Mouse (Mus musculus) myocyte (in vitro differentiated cells): ENCODE data around the gene Ncor2.

Experiments
- CEBPB ChIP-seq: IDR thresholded peaks from 2 replicates; pipeline ENCODE4 v1.6.1; 2011; ENCODE audit warnings: mild to moderate bottlenecking, moderate library complexity; ENCODE audit not compliant: poor library complexity, insufficient read depth, severe bottlenecking
- E2F4 ChIP-seq: IDR thresholded peaks from one replicate; pipeline ENCODE4 v1.6.1; 2011; ENCODE audit warnings: mild to moderate bottlenecking, control low read depth, moderate library complexity; ENCODE audit not compliant: insufficient read depth
- POLR2A ChIP-seq: IDR thresholded peaks from one replicate; pipeline ENCODE4 v1.6.1; 2011; ENCODE audit warnings: low read depth, mild to moderate bottlenecking, control low read depth, moderate library complexity; ENCODE audit not compliant: insufficient read length
- REST ChIP-seq: IDR thresholded peaks from one replicate; pipeline ENCODE4 v1.6.1; 2011; ENCODE audit warnings: mild to moderate bottlenecking, control low read depth, moderate library complexity; ENCODE audit not compliant: insufficient read depth, insufficient read length
- USF1 ChIP-seq: IDR thresholded peaks from one replicate; pipeline ENCODE4 v1.6.1; 2011; ENCODE audit warnings: low read depth, mild to moderate bottlenecking, control low read depth, moderate library complexity

- no peak for TF ChIP-seq POLR2A
- TF ChIP-seq USF1, result no peak
- no peak for TF ChIP-seq CEBPB
- no peak for TF ChIP-seq REST
- no peak for TF ChIP-seq E2F4
Measured at GRCm38 (mm10) chr5:125132566-125133260, 46.3 kb downstream of the Ncor2 start.
